Mouse (Mus musculus): ENCODE data around the gene Grpel1.

GRCm38 (mm10) chr5:36458926-36459325 lies 5.9 kb upstream of the Grpel1 start:
- TF ChIP-seq CTCF (IDR thresholded peaks at IDR 0.05; ENCODE audit: low read depth, low read length) = peak; percentile 33
- TF ChIP-seq GATA2 (IDR thresholded peaks at IDR 0.05; ENCODE audit: borderline replicate concordance, low read depth, low read length) = no peak
- no peak for TF ChIP-seq GATA1 (IDR thresholded peaks at IDR 0.05; ENCODE audit: borderline replicate concordance, low read length)
- no peak for TF ChIP-seq TAL1 (conservative IDR thresholded peaks at IDR 0.05; ENCODE audit: low read depth, low read length)
- TF ChIP-seq POLR2AphosphoS5 (IDR thresholded peaks at IDR 0.05; ENCODE audit: insufficient replicate concordance, low read depth, low read length) = no peak
